Mouse (Mus musculus): ENCODE measurements at regions not wholly inside any gene's neighbourhood (a gene's known extent, or its start where the extent isn't known, plus 50 kb on each side); places are given as distances from the start of the nearest gene placed in this dataset.

GRCm38 (mm10) chr10:117527979-117528378 lies 101.3 kb upstream of the Cpm start:
- no peak for DNase-seq (ENCODE audit: low read depth)

- DNase-seq (ENCODE audit: low read depth) = no peak
Measured at GRCm38 (mm10) chr10:117527243-117527642, 102.1 kb upstream of the Cpm start.

- DNase-seq (ENCODE audit: low read depth) = no peak
Measured at GRCm38 (mm10) chr10:117526834-117527188, 102.5 kb upstream of the Cpm start.

GRCm38 (mm10) chr10:117526008-117526833 lies 103.1 kb upstream of the Cpm start:
- no peak for DNase-seq (ENCODE audit: low read depth)

GRCm38 (mm10) chr10:117525608-117526007 lies 103.7 kb upstream of the Cpm start:
- no peak for DNase-seq (ENCODE audit: low read depth)

- DNase-seq (ENCODE audit: low read depth) = no peak
Measured at GRCm38 (mm10) chr10:117524926-117525565, 104.3 kb upstream of the Cpm start.

- DNase-seq (ENCODE audit: low read depth) = no peak
Measured at GRCm38 (mm10) chr10:117524101-117524500, 105.2 kb upstream of the Cpm start.

- DNase-seq (ENCODE audit: low read depth) = no peak
Measured at GRCm38 (mm10) chr10:117522906-117523829, 106.1 kb upstream of the Cpm start.

GRCm38 (mm10) chr10:117522373-117522772 lies 106.9 kb upstream of the Cpm start:
- DNase-seq (ENCODE audit: low read depth) = no peak

GRCm38 (mm10) chr10:117521315-117522270 lies 107.7 kb upstream of the Cpm start:
- no peak for DNase-seq (ENCODE audit: low read depth)

GRCm38 (mm10) chr10:117520536-117521314 lies 108.6 kb upstream of the Cpm start:
- no peak for DNase-seq (ENCODE audit: low read depth)

- no peak for DNase-seq (ENCODE audit: low read depth)
Measured at GRCm38 (mm10) chr10:117519670-117520535, 109.4 kb upstream of the Cpm start.

GRCm38 (mm10) chr10:117518793-117519669 lies 110.3 kb upstream of the Cpm start:
- no peak for DNase-seq (ENCODE audit: low read depth)

- no peak for DNase-seq (ENCODE audit: low read depth)
Measured at GRCm38 (mm10) chr10:117517800-117518770, 111.2 kb upstream of the Cpm start.

GRCm38 (mm10) chr10:117517071-117517714 lies 112.1 kb upstream of the Cpm start:
- DNase-seq (ENCODE audit: low read depth) = no peak

GRCm38 (mm10) chr10:117516510-117516909 lies 112.8 kb upstream of the Cpm start:
- no peak for DNase-seq (ENCODE audit: low read depth)

Data from c-Kit-positive CD71-negative TER-119-negative erythroid progenitor cells, embryonic 14.5 days (primary cell).